Mouse (Mus musculus) neural tube, embryonic 15.5 days (tissue): Measurements from ENCODE around the gene Cep41. TPM values are rescaled to one million over a fixed set of nuclear protein-coding genes. Genes with fewer than 3 reads are reported as not detected.

Experiments
- ATAC-seq: fragments of 200-750 bp; cut with Nextera tagmentation; 2 replicates; pipeline ENCODE4 v1.8.0; 2017; ENCODE audit warnings: mild to moderate bottlenecking, moderate TSS enrichment, moderate library complexity; ENCODE audit not compliant: low FRiP score
- H3K27ac ChIP-seq: fragments of 300-500 bp; sonication (generic); replicated peaks from 2 replicates; pipeline ENCODE4 v1.5.1; 2015; ENCODE audit warnings: mild to moderate bottlenecking, inconsistent platforms
- H3K27me3 ChIP-seq: fragments of 300-500 bp; sonication (generic); replicated peaks from 2 replicates; pipeline ENCODE4 v1.6.1; 2015; ENCODE audit warnings: inconsistent platforms
- H3K36me3 ChIP-seq: fragments of 300-500 bp; sonication (generic); 2 replicates; pipeline ENCODE4 v1.6.1; 2015; ENCODE audit warnings: inconsistent platforms
- H3K4me1 ChIP-seq: fragments of 300-500 bp; sonication (generic); 2 replicates; pipeline ENCODE4 v1.6.1; 2015; ENCODE audit warnings: inconsistent platforms
- H3K4me2 ChIP-seq: fragments of 300-500 bp; sonication (generic); 2 replicates; pipeline ENCODE4 v1.6.1; 2015; ENCODE audit warnings: inconsistent platforms, mild to moderate bottlenecking, moderate library complexity
- H3K4me3 ChIP-seq: fragments of 300-500 bp; sonication (generic); replicated peaks from 2 replicates; pipeline ENCODE4 v1.5.1; 2015; ENCODE audit warnings: mild to moderate bottlenecking, inconsistent platforms
- H3K9ac ChIP-seq: fragments of 300-500 bp; sonication (generic); replicated peaks from 2 replicates; pipeline ENCODE4 v1.6.1; 2015; ENCODE audit warnings: mild to moderate bottlenecking, inconsistent platforms
- H3K9me3 ChIP-seq: fragments of 300-500 bp; sonication (generic); replicated peaks from 2 replicates; pipeline ENCODE4 v1.6.1; 2016; ENCODE audit warnings: inconsistent platforms
- WGBS: fragments of 180-500 bp; shearing (Covaris S2); methylation state at CpG from one replicate; pipeline ENCODE4 v1.1.7; 2015; ENCODE audit warnings: mixed read lengths; 5-methylcytosine and 5-hydroxymethylcytosine counted together
- polyA plus RNA-seq: library from polyadenylated mRNA; unstranded; fragments of >200 nt; fragmentation: Nextera tagmentation; extraction: Ambion mirVana; gene quantifications from 2 replicates; pipeline ENCODE4 v1.2.1, GENCODE M21; 2015

The Cep41 gene
- polyA plus RNA-seq, 1 experiment from 2014 or later: 11.6 TPM

- no peak overlapping the region for H3K4me3 ChIP-seq
- H3K4me2 ChIP-seq: 0 out of 2 replicates have a peak overlapping the region, but pooled peaks have one; percentile 60
- no peak overlapping the region for H3K9ac ChIP-seq
- ATAC-seq: no peak
- no peaks in the 10 kb centered on the region for H3K9me3 ChIP-seq
- no peaks in the 10 kb centered on the region for H3K27me3 ChIP-seq
- H3K4me1 ChIP-seq: peaks cover 39% of the 10 kb centered on the region
- peak overlapping the region; percentile 75 for H3K27ac ChIP-seq
- WGBS: 30% methylated on average over 6 of the region's 6 CpGs
- no peaks in the 10 kb centered on the region for H3K36me3 ChIP-seq
Observed at GRCm38 (mm10) chr6:30618735-30619134, 74.8 kb downstream of the Cep41 start.

GRCm38 (mm10) chr6:30617959-30618590, 75.5 kb downstream of the Cep41 start:
- peak overlapping the region; percentile 22 for H3K4me3 ChIP-seq
- 3% methylated on average over 18 of the region's 18 CpGs for WGBS
- H3K9me3 ChIP-seq: no peaks in the 10 kb centered on the region
- H3K27ac ChIP-seq: peak overlapping the region; percentile 75
- H3K9ac ChIP-seq: peak overlapping the region; percentile 43; the same call in 1 of the 2 replicates
- H3K4me1 ChIP-seq: peaks cover 39% of the 10 kb centered on the region
- peak; percentile 90 for ATAC-seq
- peak overlapping the region; percentile 60 for H3K4me2 ChIP-seq
- no peaks in the 10 kb centered on the region for H3K27me3 ChIP-seq
- H3K36me3 ChIP-seq: no peaks in the 10 kb centered on the region

- peak overlapping the region; percentile 22 for H3K4me3 ChIP-seq
- no peaks in the 10 kb centered on the region for H3K27me3 ChIP-seq
- peak; percentile 36 for ATAC-seq
- H3K36me3 ChIP-seq: no peaks in the 10 kb centered on the region
- 5% methylated on average over 13 of the region's 13 CpGs for WGBS
- H3K4me2 ChIP-seq: peak overlapping the region; percentile 60
- H3K4me1 ChIP-seq: peaks cover 39% of the 10 kb centered on the region
- 0 out of 2 replicates have a peak overlapping the region, but pooled peaks have one; percentile 43 for H3K9ac ChIP-seq
- H3K27ac ChIP-seq: peak overlapping the region; percentile 75
- no peaks in the 10 kb centered on the region for H3K9me3 ChIP-seq
Observed at GRCm38 (mm10) chr6:30617020-30617958, 76.3 kb downstream of the Cep41 start.

- Histone ChIP-seq H3K27me3 (no peaks in the 10 kb centered on the region), H3K4me1 (peaks cover 39% of the 10 kb centered on the region), H3K4me3 (no peak overlapping the region), H3K27ac (peak overlapping the region; percentile 18; the same call in 1 of the 2 replicates), H3K36me3 (no peaks in the 10 kb centered on the region), H3K4me2 (no peak overlapping the region), H3K9ac (no peak overlapping the region), H3K9me3 (no peaks in the 10 kb centered on the region)
- no peak for ATAC-seq
- 6% methylated on average over 8 of the region's 8 CpGs for WGBS
Observed at GRCm38 (mm10) chr6:30616491-30616941, 77.0 kb downstream of the Cep41 start.

- no peak overlapping the region for H3K4me3 ChIP-seq
- no peak for ATAC-seq
- no peaks in the 10 kb centered on the region for H3K36me3 ChIP-seq
- H3K9ac ChIP-seq: no peak overlapping the region
- peaks cover 42% of the 10 kb centered on the region for H3K4me1 ChIP-seq
- no peaks in the 10 kb centered on the region for H3K27me3 ChIP-seq
- H3K9me3 ChIP-seq: no peaks in the 10 kb centered on the region
- 33% methylated on average over 4 of the region's 4 CpGs for WGBS
- H3K27ac ChIP-seq: no peak overlapping the region
- H3K4me2 ChIP-seq: no peak overlapping the region
Observed at GRCm38 (mm10) chr6:30615741-30616140, 77.8 kb downstream of the Cep41 start.

GRCm38 (mm10) chr6:30614251-30614650, 79.3 kb downstream of the Cep41 start:
- H3K4me3 ChIP-seq: no peak overlapping the region
- 48% methylated on average over 6 of the region's 6 CpGs for WGBS
- H3K4me2 ChIP-seq: no peak overlapping the region
- H3K27me3 ChIP-seq: no peaks in the 10 kb centered on the region
- peaks cover 42% of the 10 kb centered on the region for H3K4me1 ChIP-seq
- no peaks in the 10 kb centered on the region for H3K9me3 ChIP-seq
- H3K9ac ChIP-seq: no peak overlapping the region
- no peak for ATAC-seq
- no peak overlapping the region for H3K27ac ChIP-seq
- no peaks in the 10 kb centered on the region for H3K36me3 ChIP-seq

- WGBS: 34% methylated on average over 5 of the region's 5 CpGs
- ATAC-seq: no peak
- H3K9ac ChIP-seq: no peak overlapping the region
- no peaks in the 10 kb centered on the region for H3K9me3 ChIP-seq
- no peak overlapping the region for H3K27ac ChIP-seq
- H3K4me2 ChIP-seq: no peak overlapping the region
- peaks cover 13% of the 10 kb centered on the region for H3K4me1 ChIP-seq
- no peak overlapping the region for H3K4me3 ChIP-seq
- H3K27me3 ChIP-seq: no peaks in the 10 kb centered on the region
- H3K36me3 ChIP-seq: no peaks in the 10 kb centered on the region
Observed at GRCm38 (mm10) chr6:30611212-30611611, 82.3 kb downstream of the Cep41 start.

GRCm38 (mm10) chr6:30610710-30611109, 82.8 kb downstream of the Cep41 start, which contains the start of gene Cpa5:
Gene Cpa5 (plus strand): TSS chr6:30611010.
- Histone ChIP-seq H3K9ac (no peak within 1 kb of the TSS), H3K27me3 (no peaks in the 10 kb centered on the region), H3K4me1 (peaks cover 8% of the 10 kb centered on the region), H3K27ac (no peak within 1 kb of the TSS), H3K4me3 (no peak within 1 kb of the TSS), H3K36me3 (no peaks in the 10 kb centered on the region), H3K4me2 (no peak within 1 kb of the TSS), H3K9me3 (no peaks in the 10 kb centered on the region)
- no peak for ATAC-seq
- WGBS: 85% methylated on average over 7 of the region's 7 CpGs

GRCm38 (mm10) chr6:30605672-30606071, 87.9 kb downstream of the Cep41 start:
- no peaks in the 10 kb centered on the region for H3K36me3 ChIP-seq
- 92% methylated on average over 5 of the region's 5 CpGs for WGBS
- 0 out of 2 replicates have a peak, but pooled peaks cover 3% of the 10 kb centered on the region for H3K4me1 ChIP-seq
- H3K27me3 ChIP-seq: no peaks in the 10 kb centered on the region
- H3K4me3 ChIP-seq: no peak overlapping the region
- no peak for ATAC-seq
- H3K9ac ChIP-seq: no peak overlapping the region
- H3K27ac ChIP-seq: no peak overlapping the region
- no peak overlapping the region for H3K4me2 ChIP-seq
- H3K9me3 ChIP-seq: no peaks in the 10 kb centered on the region

GRCm38 (mm10) chr6:30605111-30605510, 88.4 kb downstream of the Cep41 start:
- no peak for ATAC-seq
- H3K9me3 ChIP-seq: no peaks in the 10 kb centered on the region
- WGBS: 88% methylated on average over 4 of the region's 4 CpGs

GRCm38 (mm10) chr6:30604342-30604867, 89.1 kb downstream of the Cep41 start:
- 43% methylated on average over 7 of the region's 7 CpGs for WGBS
- no peak for ATAC-seq
- no peaks in the 10 kb centered on the region for H3K9me3 ChIP-seq
- H3K9ac ChIP-seq: no peak overlapping the region
- no peaks in the 10 kb centered on the region for H3K27me3 ChIP-seq
- H3K27ac ChIP-seq: no peak overlapping the region
- H3K4me2 ChIP-seq: no peak overlapping the region
- H3K4me1 ChIP-seq: 0 out of 2 replicates have a peak, but pooled peaks cover 3% of the 10 kb centered on the region
- H3K36me3 ChIP-seq: no peaks in the 10 kb centered on the region
- no peak overlapping the region for H3K4me3 ChIP-seq

More at GRCm38 (mm10) chr6:30605111-30605510, 88.4 kb downstream of the Cep41 start:
- H3K27me3 ChIP-seq: no peaks in the 10 kb centered on the region
- H3K4me2 ChIP-seq: no peak overlapping the region
- no peaks in the 10 kb centered on the region for H3K36me3 ChIP-seq
- H3K4me1 ChIP-seq: 0 out of 2 replicates have a peak, but pooled peaks cover 3% of the 10 kb centered on the region
- H3K9ac ChIP-seq: no peak overlapping the region
- no peak overlapping the region for H3K4me3 ChIP-seq
- no peak overlapping the region for H3K27ac ChIP-seq
